Mouse (Mus musculus): ENCODE measurements around the gene Gng12. TPM values are rescaled to one million over a fixed set of nuclear protein-coding genes. Genes with fewer than 3 reads are reported as not detected.
"Not testable (repeated sequence)": the region's sequence is repeated elsewhere in the genome, so short reads cannot be mapped to it uniquely, and the experiment has no call there.

The Gng12 gene
- polyA plus RNA-seq, 1 experiment = 54.0 TPM

DNA sequence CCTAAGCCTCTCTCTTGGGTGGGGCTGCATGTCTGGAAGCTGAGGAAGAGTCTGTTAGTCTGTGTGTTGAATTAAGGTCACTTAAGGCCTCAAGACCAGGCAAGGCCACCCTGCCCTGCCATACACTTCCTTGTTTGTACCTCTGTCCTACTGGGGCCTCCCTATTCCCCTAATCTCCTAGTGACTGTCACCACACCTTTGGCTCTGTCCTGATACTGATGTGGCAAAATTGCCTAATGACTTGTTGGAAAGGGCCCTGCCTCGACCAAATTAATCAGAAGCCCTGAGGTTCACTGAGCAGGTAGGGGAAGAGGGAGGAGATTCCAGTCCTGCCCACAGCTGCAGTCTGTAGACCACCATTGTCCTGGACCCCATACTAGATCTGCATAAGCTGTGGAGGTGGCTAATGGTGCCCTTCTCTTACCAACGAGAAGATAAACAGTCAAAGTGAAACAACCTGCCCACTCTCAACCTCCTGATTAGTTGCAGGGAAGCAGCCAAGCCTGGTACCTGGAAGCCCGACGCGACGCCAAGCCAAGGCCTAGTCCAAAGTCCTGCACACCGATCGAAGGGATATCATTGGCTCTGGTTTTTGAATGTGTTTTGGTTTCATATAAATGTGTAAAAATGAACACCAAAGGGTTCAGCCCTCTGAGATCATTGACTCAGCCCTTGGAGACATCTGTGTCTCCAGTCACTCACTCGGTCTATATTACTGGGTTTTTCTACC is 117.9 kb downstream of the Gng12 start:
- TF ChIP-seq CTCF (IDR thresholded peaks at IDR 0.05; ENCODE audit: low read depth, low read length) (no peak), EP300 (IDR thresholded peaks at IDR 0.05; ENCODE audit: insufficient read depth, low read depth, low read length) (no peak)
- H3K36me3 ChIP-seq (ENCODE audit: control insufficient read depth, insufficient read depth, low read length, poor library complexity, severe bottlenecking) = no peaks in the 10 kb centered on the region
- no peak overlapping the region for H3K27ac ChIP-seq (ENCODE audit: insufficient read depth, low read length)

DNA sequence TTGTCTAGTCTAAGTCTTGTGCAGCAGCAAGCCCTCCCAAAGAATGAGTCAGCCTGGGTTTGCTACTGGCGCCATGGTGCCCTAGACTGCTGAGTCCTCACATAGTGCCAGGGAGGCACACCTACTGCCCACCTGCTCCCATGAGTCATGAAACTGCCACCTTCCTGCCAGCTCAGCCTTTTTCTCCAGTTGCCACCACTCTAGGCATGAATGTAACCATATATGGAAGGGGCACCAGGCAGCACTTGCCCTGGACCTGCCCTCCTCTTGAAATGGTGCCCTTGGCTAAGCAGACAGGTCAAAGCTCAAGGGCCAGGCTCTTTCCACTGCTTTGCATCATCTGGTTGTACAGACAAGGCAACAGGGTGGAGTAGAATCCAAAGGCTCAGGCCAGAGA is 118.5 kb downstream of the Gng12 start:
- TF ChIP-seq POLR2A (IDR thresholded peaks at IDR 0.05; ENCODE audit: insufficient read depth, low read length) (no peak), EP300 (IDR thresholded peaks at IDR 0.05; ENCODE audit: insufficient read depth, low read depth, low read length) (no peak)
- Histone ChIP-seq H3K9ac (ENCODE audit: low read depth, poor library complexity, severe bottlenecking) (no peak overlapping the region), H3K27ac (ENCODE audit: insufficient read depth, low read length) (no peak overlapping the region), H3K27me3 (ENCODE audit: control insufficient read depth, insufficient read depth, low read length, poor library complexity, severe bottlenecking) (no peaks in the 10 kb centered on the region), H3K9me3 (replicated peaks; ENCODE audit: control insufficient read depth, insufficient read depth, low read length, poor library complexity, severe bottlenecking) (peaks cover under 1% of the 10 kb centered on the region; the same call in 1 of the 2 replicates), H3K4me1 (ENCODE audit: control insufficient read depth, insufficient read depth, low read length) (peaks cover 1% of the 10 kb centered on the region), H3K36me3 (ENCODE audit: control insufficient read depth, insufficient read depth, low read length, poor library complexity, severe bottlenecking) (no peaks in the 10 kb centered on the region), H3K4me3 (ENCODE audit: low read depth, low read length) (no peak overlapping the region)

More for the DNA sequence above, 117.9 kb downstream of the Gng12 start:
- Histone ChIP-seq H3K4me3 (ENCODE audit: low read depth, low read length) (no peak overlapping the region), H3K4me1 (ENCODE audit: control insufficient read depth, insufficient read depth, low read length) (peaks cover 1% of the 10 kb centered on the region), H3K9me3 (replicated peaks; ENCODE audit: control insufficient read depth, insufficient read depth, low read length, poor library complexity, severe bottlenecking) (peaks cover 3% of the 10 kb centered on the region), H3K27me3 (ENCODE audit: control insufficient read depth, insufficient read depth, low read length, poor library complexity, severe bottlenecking) (no peaks in the 10 kb centered on the region), H3K9ac (ENCODE audit: low read depth, poor library complexity, severe bottlenecking) (no peak overlapping the region)

DNA sequence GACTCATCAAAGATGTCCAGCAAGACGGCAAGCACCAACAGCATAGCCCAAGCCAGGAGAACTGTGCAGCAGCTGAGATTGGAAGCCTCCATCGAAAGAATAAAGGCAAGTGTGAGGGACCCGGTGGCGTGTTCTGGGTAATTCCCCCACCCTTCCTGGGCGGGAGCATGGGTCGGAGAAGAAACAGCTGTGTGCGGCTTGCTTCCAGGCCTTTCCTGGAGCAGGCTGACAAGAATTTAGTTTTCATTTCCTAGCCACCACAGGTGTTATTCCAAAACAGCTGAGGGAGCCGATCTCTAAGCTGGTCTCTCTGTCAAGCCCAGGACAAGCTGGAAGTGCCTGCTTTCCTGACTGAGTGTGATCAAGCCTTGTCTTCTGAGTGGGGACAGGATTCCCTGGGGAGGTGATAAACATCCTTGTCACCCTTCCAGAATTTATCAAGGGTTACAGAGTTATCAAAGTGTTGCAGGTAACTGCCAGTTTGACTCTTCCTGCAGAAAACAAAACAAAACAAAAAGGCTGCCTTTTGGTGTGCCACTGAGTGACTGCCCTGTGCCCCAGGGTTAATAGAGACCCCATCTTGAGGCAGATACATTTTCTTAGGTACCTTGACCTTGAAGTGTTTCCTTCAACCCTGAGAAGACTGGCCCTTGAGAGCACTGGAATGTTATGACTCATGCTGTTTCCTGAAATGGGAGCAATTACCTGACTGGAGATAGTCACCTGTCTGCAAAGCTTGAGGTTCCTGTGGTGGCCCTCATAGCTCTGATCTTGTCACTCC is 119.7 kb downstream of the Gng12 start:
- TF ChIP-seq EP300 (IDR thresholded peaks at IDR 0.05; ENCODE audit: insufficient read depth, low read depth, low read length) (no peak), POLR2A (IDR thresholded peaks at IDR 0.05; ENCODE audit: insufficient read depth, low read length) (no peak), CTCF (IDR thresholded peaks at IDR 0.05; ENCODE audit: low read depth, low read length) (no peak)
- Histone ChIP-seq H3K27ac (ENCODE audit: insufficient read depth, low read length) (no peak overlapping the region), H3K27me3 (ENCODE audit: control insufficient read depth, insufficient read depth, low read length, poor library complexity, severe bottlenecking) (no peaks in the 10 kb centered on the region)

DNA sequence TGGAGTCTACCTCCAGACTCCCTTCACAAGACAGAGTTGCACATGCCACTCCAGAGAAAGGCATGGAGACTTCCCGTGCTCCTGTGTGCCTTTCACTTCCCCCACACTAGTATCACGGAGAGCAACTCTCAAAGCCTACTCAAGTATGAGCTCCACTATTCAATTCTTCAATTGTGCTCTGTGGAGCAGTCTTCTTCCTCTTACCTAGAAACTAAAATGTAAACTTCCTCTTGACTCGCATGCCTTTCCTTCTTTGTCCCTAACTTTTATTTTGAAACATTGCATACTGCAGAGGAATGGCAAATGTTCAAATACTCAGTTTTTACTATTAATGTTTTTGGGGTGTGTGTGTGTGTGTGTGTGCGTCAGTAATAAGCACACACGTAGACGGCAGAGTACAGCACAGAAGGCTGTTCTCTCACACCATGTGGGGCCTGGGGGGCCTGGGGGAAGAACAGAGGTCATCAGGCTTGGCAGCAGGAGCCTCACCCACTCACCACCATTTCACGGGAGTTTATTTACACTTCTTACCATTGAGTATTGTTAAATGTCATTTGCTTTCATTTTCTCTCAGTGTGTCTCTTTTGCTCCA is 120.4 kb downstream of the Gng12 start:
- H3K36me3 ChIP-seq (ENCODE audit: control insufficient read depth, insufficient read depth, low read length, poor library complexity, severe bottlenecking) = no peaks in the 10 kb centered on the region
- no peak overlapping the region for H3K27ac ChIP-seq (ENCODE audit: insufficient read depth, low read length)
- no peak overlapping the region for H3K4me3 ChIP-seq (ENCODE audit: low read depth, low read length)
- H3K9me3 ChIP-seq (replicated peaks; ENCODE audit: control insufficient read depth, insufficient read depth, low read length, poor library complexity, severe bottlenecking) = no peaks in the 10 kb centered on the region
- H3K9ac ChIP-seq (ENCODE audit: low read depth, poor library complexity, severe bottlenecking) = no peak overlapping the region
- H3K4me1 ChIP-seq (ENCODE audit: control insufficient read depth, insufficient read depth, low read length) = peaks cover 1% of the 10 kb centered on the region
- TF ChIP-seq EP300 (IDR thresholded peaks at IDR 0.05; ENCODE audit: insufficient read depth, low read depth, low read length) (no peak), CTCF (IDR thresholded peaks at IDR 0.05; ENCODE audit: low read depth, low read length) (no peak), POLR2A (IDR thresholded peaks at IDR 0.05; ENCODE audit: insufficient read depth, low read length) (no peak)
- no peaks in the 10 kb centered on the region for H3K27me3 ChIP-seq (ENCODE audit: control insufficient read depth, insufficient read depth, low read length, poor library complexity, severe bottlenecking)

More for the DNA sequence above, 119.7 kb downstream of the Gng12 start:
- Histone ChIP-seq H3K9me3 (replicated peaks; ENCODE audit: control insufficient read depth, insufficient read depth, low read length, poor library complexity, severe bottlenecking) (no peaks in the 10 kb centered on the region), H3K4me1 (ENCODE audit: control insufficient read depth, insufficient read depth, low read length) (peaks cover 1% of the 10 kb centered on the region), H3K9ac (ENCODE audit: low read depth, poor library complexity, severe bottlenecking) (no peak overlapping the region), H3K4me3 (ENCODE audit: low read depth, low read length) (no peak overlapping the region), H3K36me3 (ENCODE audit: control insufficient read depth, insufficient read depth, low read length, poor library complexity, severe bottlenecking) (no peaks in the 10 kb centered on the region)

DNA sequence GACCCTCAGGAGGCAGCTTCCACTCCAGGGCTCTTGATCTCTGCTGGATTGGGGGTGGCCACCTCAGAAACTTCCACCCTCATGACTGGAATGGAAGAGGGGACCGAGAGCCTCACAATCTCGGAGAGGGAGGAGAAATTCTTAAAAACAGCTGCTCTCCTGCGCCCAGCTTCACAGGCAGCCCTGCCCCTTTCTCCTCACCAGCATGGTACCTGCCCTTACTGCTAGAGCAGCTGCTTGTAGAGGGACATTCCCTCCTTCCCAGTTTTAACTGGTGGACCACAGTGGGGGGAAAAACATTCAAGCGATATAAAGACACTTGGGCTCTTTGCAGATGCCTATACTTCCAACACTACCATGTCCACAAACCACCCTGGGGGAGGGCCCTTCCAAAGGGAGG is 122.2 kb downstream of the Gng12 start:
- Histone ChIP-seq H3K9me3 (replicated peaks; ENCODE audit: control insufficient read depth, insufficient read depth, low read length, poor library complexity, severe bottlenecking) (no peaks in the 10 kb centered on the region), H3K4me1 (ENCODE audit: control insufficient read depth, insufficient read depth, low read length) (peaks cover 1% of the 10 kb centered on the region), H3K36me3 (ENCODE audit: control insufficient read depth, insufficient read depth, low read length, poor library complexity, severe bottlenecking) (no peaks in the 10 kb centered on the region), H3K9ac (ENCODE audit: low read depth, poor library complexity, severe bottlenecking) (no peak overlapping the region), H3K27me3 (ENCODE audit: control insufficient read depth, insufficient read depth, low read length, poor library complexity, severe bottlenecking) (no peaks in the 10 kb centered on the region), H3K4me3 (ENCODE audit: low read depth, low read length) (no peak overlapping the region), H3K27ac (ENCODE audit: insufficient read depth, low read length) (no peak overlapping the region)
- TF ChIP-seq POLR2A (IDR thresholded peaks at IDR 0.05; ENCODE audit: insufficient read depth, low read length) (no peak), CTCF (IDR thresholded peaks at IDR 0.05; ENCODE audit: low read depth, low read length) (no peak), EP300 (IDR thresholded peaks at IDR 0.05; ENCODE audit: insufficient read depth, low read depth, low read length) (no peak)

- not testable (repeated sequence) for H3K9me3 ChIP-seq (replicated peaks; ENCODE audit: control insufficient read depth, insufficient read depth, low read length, poor library complexity, severe bottlenecking); H3K36me3 ChIP-seq (ENCODE audit: control insufficient read depth, insufficient read depth, low read length, poor library complexity, severe bottlenecking); H3K27me3 ChIP-seq (ENCODE audit: control insufficient read depth, insufficient read depth, low read length, poor library complexity, severe bottlenecking); H3K9ac ChIP-seq (ENCODE audit: low read depth, poor library complexity, severe bottlenecking); H3K27ac ChIP-seq (ENCODE audit: insufficient read depth, low read length); H3K4me1 ChIP-seq (ENCODE audit: control insufficient read depth, insufficient read depth, low read length); H3K4me3 ChIP-seq (ENCODE audit: low read depth, low read length)
These were observed 122.8 kb downstream of the Gng12 start for GRCm38 (mm10) chr6:67019001-67019400.
